Mouse (Mus musculus) forebrain, postnatal 0 days (tissue): ENCODE data around the gene Mul1. TPM values are rescaled to one million over a fixed set of nuclear protein-coding genes. Genes with fewer than 3 reads are reported as not detected.

ENCODE experiments used
- ATAC-seq: fragments of 200-750 bp; cut with Nextera tagmentation; 2 replicates; pipeline ENCODE4 v1.8.0; 2017; ENCODE audit warnings: mild to moderate bottlenecking, moderate library complexity
- DNase-seq: peaks from one replicate; pipeline ENCODE4 v3.0.0-alpha.2; 2015
- H3K27ac ChIP-seq: fragments of 300-500 bp; sonication (generic); 2 replicates; pipeline ENCODE4 v1.5.1; 2014; ENCODE audit warnings: low read depth, mild to moderate bottlenecking, antibody characterized with exemption, low read length, moderate library complexity, mixed read lengths
- H3K27me3 ChIP-seq: fragments of 300-500 bp; sonication (generic); 2 replicates; pipeline ENCODE4 v1.6.1; 2014; ENCODE audit warnings: mild to moderate bottlenecking, low read length, mixed read lengths; ENCODE audit not compliant: insufficient read depth
- H3K36me3 ChIP-seq: fragments of 300-500 bp; sonication (generic); 2 replicates; pipeline ENCODE4 v1.6.1; 2014; ENCODE audit warnings: mild to moderate bottlenecking, moderate library complexity; ENCODE audit not compliant: insufficient read depth
- H3K4me1 ChIP-seq: fragments of 300-500 bp; sonication (generic); 2 replicates; pipeline ENCODE4 v1.6.1; 2014; ENCODE audit warnings: antibody characterized with exemption; ENCODE audit not compliant: insufficient read depth
- H3K4me2 ChIP-seq: fragments of 300-500 bp; sonication (generic); 2 replicates; pipeline ENCODE4 v1.6.1; 2014; ENCODE audit warnings: low read depth, mild to moderate bottlenecking, moderate library complexity
- H3K4me3 ChIP-seq: fragments of 300-500 bp; sonication (generic); 2 replicates; pipeline ENCODE4 v1.5.1; 2014; ENCODE audit warnings: low read depth, low read length, mixed read lengths
- H3K9ac ChIP-seq: fragments of 300-500 bp; sonication (generic); 2 replicates; pipeline ENCODE4 v1.6.1; 2014; ENCODE audit warnings: mild to moderate bottlenecking
- H3K9me3 ChIP-seq: fragments of 300-500 bp; sonication (generic); 2 replicates; pipeline ENCODE4 v1.6.1; 2016; ENCODE audit warnings: low read length
- CTCF ChIP-seq: sonication (generic); IDR thresholded peaks from 2 replicates; pipeline ENCODE4 v1.5.1; 2016; ENCODE audit warnings: antibody characterized with exemption, control low read depth, low read depth
- WGBS: fragments of 180-500 bp; shearing (Covaris S2); extraction: QIAGEN DNeasy Blood & Tissue Kit; methylation state at CpG from one replicate; pipeline ENCODE4 v1.1.7; 2014; 5-methylcytosine and 5-hydroxymethylcytosine counted together
- polyA plus RNA-seq: library from polyadenylated mRNA; unstranded; fragments of >200 nt; fragmentation: Nextera tagmentation; extraction: Ambion mirVana; gene quantifications from 2 replicates; pipeline ENCODE4 v1.2.1, GENCODE M21; 2015
- total RNA-seq: library from RNA; depleted of rRNA; stranded (reverse); fragments of >200 nt; gene quantifications from 2 replicates; pipeline ENCODE4 v1.2.3, GENCODE M21; 2014; rRNA removed

Mul1 gene
- total RNA-seq (30.1 and 32.4 TPM in 2 replicates), polyA plus RNA-seq (13.5 and 19.4 TPM in 2 replicates)

GRCm38 (mm10) chr4:138434347-138435316 is at the start of gene Mul1:
Mul1 (plus strand) TSS chr4:138434671.
- 2% methylated on average over 64 of the region's 64 CpGs for WGBS
- Histone ChIP-seq H3K27me3 (no peaks in the 10 kb centered on the region), H3K9me3 (no peaks in the 10 kb centered on the region), H3K36me3 (peaks cover 31% of the 10 kb centered on the region), H3K4me1 (peaks cover 10% of the 10 kb centered on the region; the same call in 1 of the 2 replicates), H3K4me3 (peak within 1 kb of the TSS; percentile 92), H3K9ac (peak within 1 kb of the TSS; percentile 76), H3K4me2 (peak within 1 kb of the TSS; percentile 89), H3K27ac (peak within 1 kb of the TSS; percentile 82)
- peak; percentile 97 for DNase-seq
- ATAC-seq, result peak; percentile 97
- TF ChIP-seq CTCF, result peak; percentile 45

GRCm38 (mm10) chr4:138393703-138394102 is 40.8 kb upstream of the Mul1 start:
- Histone ChIP-seq H3K4me3 (peak overlapping the region; percentile 54), H3K4me1 (peaks cover 12% of the 10 kb centered on the region; the same call in 1 of the 2 replicates), H3K27ac (no peak overlapping the region), H3K9me3 (no peaks in the 10 kb centered on the region), H3K4me2 (peak overlapping the region; percentile 90), H3K36me3 (peaks cover 3% of the 10 kb centered on the region; the same call in 1 of the 2 replicates), H3K27me3 (peaks cover 26% of the 10 kb centered on the region), H3K9ac (peak overlapping the region; percentile 67; the same call in 1 of the 2 replicates)
- 58% methylated on average over 7 of the region's 7 CpGs for WGBS
- DNase-seq, result no peak
- no peak for TF ChIP-seq CTCF
- no peak for ATAC-seq

GRCm38 (mm10) chr4:138395087-138395970 is 39.1 kb upstream of the Mul1 start:
- WGBS, result 3% methylated on average over 103 of the region's 103 CpGs
- no peaks in the 10 kb centered on the region for H3K9me3 ChIP-seq
- peak overlapping the region; percentile 90 for H3K4me2 ChIP-seq
- peak; percentile 81 for DNase-seq
- peak; percentile 83 for ATAC-seq
- H3K4me3 ChIP-seq, result peak overlapping the region; percentile 54
- H3K36me3 ChIP-seq, result peaks cover 3% of the 10 kb centered on the region; the same call in 1 of the 2 replicates
- no peak for TF ChIP-seq CTCF
- H3K4me1 ChIP-seq, result peaks cover 12% of the 10 kb centered on the region; the same call in 1 of the 2 replicates
- peak overlapping the region; percentile 67 for H3K9ac ChIP-seq
- H3K27me3 ChIP-seq, result peaks cover 26% of the 10 kb centered on the region
- peak overlapping the region; percentile 46 for H3K27ac ChIP-seq

GRCm38 (mm10) chr4:138395971-138396645 is 38.4 kb upstream of the Mul1 start, which contains the start of gene Fam43b:
Fam43b (minus strand) TSS chr4:138396528.
- DNase-seq (peak; percentile 89), ATAC-seq (peak; percentile 87)
- peak; percentile 29; the same call in 1 of the 2 replicates for TF ChIP-seq CTCF
- peak within 1 kb of the TSS; percentile 54 for H3K4me3 ChIP-seq
- H3K9ac ChIP-seq, result peak within 1 kb of the TSS; percentile 67
- peaks cover 26% of the 10 kb centered on the region for H3K27me3 ChIP-seq
- H3K9me3 ChIP-seq, result no peaks in the 10 kb centered on the region
- H3K4me1 ChIP-seq, result peaks cover 12% of the 10 kb centered on the region; the same call in 1 of the 2 replicates
- peak within 1 kb of the TSS; percentile 90 for H3K4me2 ChIP-seq
- WGBS, result under 1% methylated on average over 45 of the region's 46 CpGs
- H3K36me3 ChIP-seq, result no peaks in the 10 kb centered on the region
- H3K27ac ChIP-seq, result peak within 1 kb of the TSS; percentile 46

GRCm38 (mm10) chr4:138396711-138397110 is 37.8 kb upstream of the Mul1 start:
- H3K9me3 ChIP-seq, result no peaks in the 10 kb centered on the region
- ATAC-seq, result 0 out of 2 replicates have a peak, but pooled peaks have one; percentile 2
- H3K9ac ChIP-seq, result no peak overlapping the region
- H3K4me1 ChIP-seq, result peaks cover 12% of the 10 kb centered on the region; the same call in 1 of the 2 replicates
- no peaks in the 10 kb centered on the region for H3K36me3 ChIP-seq
- peaks cover 26% of the 10 kb centered on the region for H3K27me3 ChIP-seq
- no peak for DNase-seq
- H3K4me3 ChIP-seq, result peak overlapping the region; percentile 54
- 5% methylated on average over 8 of the region's 8 CpGs for WGBS
- no peak overlapping the region for H3K27ac ChIP-seq
- H3K4me2 ChIP-seq, result peak overlapping the region; percentile 90
- no peak for TF ChIP-seq CTCF

- Histone ChIP-seq H3K36me3 (no peaks in the 10 kb centered on the region), H3K27me3 (no peaks in the 10 kb centered on the region), H3K9me3 (no peaks in the 10 kb centered on the region), H3K4me1 (no peaks in the 10 kb centered on the region), H3K4me3 (no peak overlapping the region), H3K27ac (no peak overlapping the region), H3K4me2 (no peak overlapping the region), H3K9ac (no peak overlapping the region)
- 4% methylated on average over 2 of the region's 2 CpGs for WGBS
- DNase-seq, result no peak
- peak; percentile 42 for TF ChIP-seq CTCF
- no peak for ATAC-seq
Observed at GRCm38 (mm10) chr4:138404806-138405205, 29.7 kb upstream of the Mul1 start.
